Mouse (Mus musculus) urinary bladder, postnatal 36 days (tissue): ENCODE data around the gene Spon1.

Experiments used
- DNase-seq, 2 experiments: peaks; one replicate each; pipeline ENCODE4 v3.0.0; 2022; ENCODE audit warnings: low spot score in 2 of 2, mixed read lengths in 1 of 2

The Spon1 gene

DNA sequence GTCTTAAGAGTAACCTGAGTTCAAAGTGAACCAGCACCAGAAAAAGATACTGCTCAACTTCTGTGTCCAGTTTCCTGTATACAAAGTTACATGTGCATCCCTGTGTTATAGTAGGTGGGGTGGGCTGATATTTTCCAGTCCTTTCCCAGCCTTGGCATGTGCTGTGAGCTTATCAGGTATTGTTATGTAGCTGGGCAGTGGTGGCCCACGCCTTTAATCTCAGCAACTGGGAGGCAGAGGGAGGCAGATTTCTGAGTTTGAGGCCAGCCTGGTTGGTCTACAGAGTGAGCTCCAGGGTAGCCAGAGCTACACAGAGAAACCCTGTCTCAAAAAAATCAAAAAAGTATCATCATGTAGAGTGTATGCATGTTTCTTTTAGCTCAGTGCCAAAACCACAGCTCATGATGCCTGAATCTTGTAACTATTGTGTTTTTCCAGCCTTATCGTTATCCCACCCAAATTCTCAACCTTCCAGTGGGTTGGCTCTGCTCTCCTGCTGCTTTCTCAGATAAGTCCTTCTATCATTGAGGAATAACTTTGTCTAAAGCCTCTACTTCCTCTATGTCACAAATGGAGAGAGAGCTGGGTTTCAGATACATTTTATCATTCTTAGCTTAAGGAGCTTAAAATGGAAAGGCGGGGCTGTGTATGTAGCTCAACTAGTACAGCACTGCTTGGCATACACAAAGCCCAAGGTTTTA is 137.5 kb downstream of the Spon1 start:
- no peak for DNase-seq

DNA sequence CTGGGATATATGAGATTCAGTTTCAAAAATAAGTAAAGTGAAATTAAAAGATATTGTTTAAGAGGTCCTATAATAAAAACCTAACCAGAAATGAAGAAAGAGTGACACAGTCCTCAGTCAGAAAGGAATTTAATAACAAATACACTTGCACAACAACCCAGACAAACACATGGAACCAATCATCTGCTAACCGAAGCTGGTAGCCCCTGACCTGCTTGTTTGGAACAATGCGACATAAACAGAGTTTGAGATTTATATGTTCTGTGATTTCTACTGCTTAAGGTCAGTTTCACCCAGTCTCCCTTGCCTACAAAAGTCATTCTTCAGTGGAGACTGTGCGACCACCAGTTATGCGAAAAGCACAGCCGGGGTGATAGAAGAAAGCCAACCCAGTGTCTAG is 138.1 kb downstream of the Spon1 start:
- no peak for DNase-seq

DNA sequence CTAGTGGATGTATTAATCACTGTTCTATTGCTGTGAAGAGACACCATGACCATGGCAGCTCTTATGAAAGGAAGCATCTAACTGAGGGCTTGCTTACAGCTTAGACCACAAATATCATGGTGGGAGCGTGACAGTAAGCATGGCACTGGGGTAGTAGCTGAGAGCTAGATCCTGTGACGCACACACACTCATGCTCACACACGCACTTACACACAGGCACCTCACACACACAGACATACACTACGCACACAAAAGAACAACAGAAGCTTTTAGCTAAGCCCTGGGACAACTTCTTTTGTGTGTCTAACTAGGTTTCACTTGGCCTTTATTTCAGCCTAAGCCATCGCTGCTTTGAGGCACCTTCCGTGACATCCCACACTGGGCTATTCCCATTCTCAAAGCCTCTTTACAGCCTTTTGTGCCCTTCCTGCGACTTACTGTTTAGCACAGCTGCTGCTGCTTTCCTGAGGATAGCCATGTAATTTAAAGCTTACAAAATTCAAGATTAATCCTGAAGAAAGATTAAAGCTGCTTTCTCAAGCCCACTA is 138.6 kb downstream of the Spon1 start:
- no peak for DNase-seq

DNA sequence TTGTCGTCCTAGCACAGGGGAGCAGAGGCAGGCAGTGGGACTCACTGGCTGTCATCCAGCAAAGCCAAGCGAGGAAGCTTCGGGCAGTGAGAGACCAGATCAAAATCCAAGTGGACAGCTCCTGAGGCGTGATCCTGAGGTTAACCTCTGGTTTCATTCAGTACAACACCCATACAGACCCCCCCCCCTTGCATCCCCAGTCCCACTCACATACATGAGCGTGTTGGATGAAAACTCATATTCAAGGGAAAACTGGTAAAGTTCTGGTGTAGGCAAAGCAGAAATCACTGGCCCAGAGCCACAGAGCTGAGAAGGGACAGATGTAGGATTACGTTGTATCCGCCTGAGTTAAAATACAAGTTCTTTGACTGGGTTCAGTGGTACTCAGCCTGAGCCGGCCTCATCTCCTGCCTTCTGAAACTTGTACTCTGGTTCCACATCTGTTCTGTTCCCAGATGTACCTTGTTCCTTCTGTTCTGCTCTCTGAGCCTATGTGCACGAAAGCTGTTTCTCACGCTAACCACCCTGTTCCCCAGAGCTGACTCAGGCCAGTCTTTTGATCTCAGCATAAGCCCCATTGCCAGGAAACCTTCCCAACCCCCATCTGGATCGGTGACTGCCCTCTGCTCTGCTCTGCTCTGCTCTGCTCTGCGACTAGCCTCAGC is 143.5 kb downstream of the Spon1 start:
- DNase-seq, result peak in 1 of 2 experiments; percentile 12

DNA sequence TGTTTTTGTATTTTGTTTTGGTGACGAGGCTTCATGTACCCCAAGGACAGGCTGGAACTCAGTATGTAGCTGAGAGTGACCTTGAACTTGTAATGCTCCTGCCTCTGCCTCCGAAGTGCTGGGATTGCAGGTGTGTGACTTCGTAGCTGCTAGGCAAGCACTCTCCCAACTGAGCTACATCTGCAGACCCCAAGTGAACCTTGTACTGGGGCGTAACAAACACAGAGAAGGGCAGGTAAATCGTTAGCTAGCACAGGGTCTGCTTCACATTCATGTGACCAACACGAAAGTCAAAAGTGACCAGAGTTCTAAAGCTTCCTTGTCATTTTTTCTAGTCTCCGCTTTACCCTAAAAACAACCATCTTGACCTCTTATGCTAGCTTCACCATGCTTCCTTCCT is 145.1 kb downstream of the Spon1 start:
- DNase-seq, result no peak

DNA sequence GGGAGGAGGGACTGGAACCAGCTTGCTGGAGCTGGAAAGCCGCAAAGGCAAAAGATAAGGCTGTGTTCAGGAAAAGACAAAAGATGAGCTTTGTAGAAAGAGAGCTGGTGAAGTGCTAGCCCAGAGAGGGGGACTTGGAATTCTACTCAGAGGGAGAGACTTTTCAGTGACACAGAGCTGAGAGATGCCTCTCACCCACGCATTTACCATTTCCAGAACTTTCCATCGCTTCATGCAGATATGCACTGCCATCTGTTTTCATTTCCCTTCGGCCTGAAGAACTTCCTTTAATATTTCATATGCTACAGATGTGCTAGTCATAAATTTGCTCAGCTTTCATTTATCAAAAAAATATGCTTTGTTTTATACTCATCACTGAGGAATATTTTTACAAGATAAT is 150.1 kb downstream of the Spon1 start:
- DNase-seq, result no peak

DNA sequence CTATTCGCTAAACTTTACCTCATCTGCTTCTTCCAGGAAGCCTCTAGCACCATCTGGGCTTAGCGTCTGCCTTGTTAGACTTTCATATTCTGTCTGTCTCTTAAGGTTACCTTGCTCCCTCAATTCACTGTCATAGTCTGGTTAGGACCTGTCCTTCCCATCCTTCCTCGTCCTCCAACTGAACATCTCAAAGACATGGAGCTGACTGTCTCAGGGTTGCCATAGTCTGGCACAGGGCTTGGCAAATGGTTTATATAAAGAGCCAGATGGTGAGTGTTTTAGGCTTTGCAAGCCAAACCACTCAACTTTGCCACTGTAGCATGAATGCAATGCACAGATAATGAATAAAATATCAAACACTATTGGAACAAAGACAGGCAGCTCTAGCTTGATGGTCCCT is 153.1 kb downstream of the Spon1 start:
- DNase-seq, result no peak

DNA sequence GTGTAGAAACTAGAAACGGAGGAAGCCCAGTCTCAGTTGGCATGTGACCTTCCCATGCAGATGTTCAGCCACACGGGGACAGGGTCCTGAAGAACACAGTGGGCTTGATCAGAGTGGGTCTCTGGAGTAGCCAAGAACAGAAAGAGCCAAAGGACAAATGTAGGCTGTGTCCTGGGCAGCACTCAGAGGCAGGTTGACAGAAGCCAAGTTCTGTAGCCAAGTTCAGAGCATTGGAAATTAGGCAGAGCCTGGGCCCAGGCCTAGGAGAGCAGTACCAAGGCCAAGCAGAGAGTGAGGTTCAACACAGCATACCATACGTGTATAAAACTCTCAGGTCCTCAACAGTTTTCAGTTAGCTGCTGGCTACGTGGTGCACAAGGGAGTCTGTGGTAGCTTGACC is 153.7 kb downstream of the Spon1 start:
- no peak for DNase-seq

DNA sequence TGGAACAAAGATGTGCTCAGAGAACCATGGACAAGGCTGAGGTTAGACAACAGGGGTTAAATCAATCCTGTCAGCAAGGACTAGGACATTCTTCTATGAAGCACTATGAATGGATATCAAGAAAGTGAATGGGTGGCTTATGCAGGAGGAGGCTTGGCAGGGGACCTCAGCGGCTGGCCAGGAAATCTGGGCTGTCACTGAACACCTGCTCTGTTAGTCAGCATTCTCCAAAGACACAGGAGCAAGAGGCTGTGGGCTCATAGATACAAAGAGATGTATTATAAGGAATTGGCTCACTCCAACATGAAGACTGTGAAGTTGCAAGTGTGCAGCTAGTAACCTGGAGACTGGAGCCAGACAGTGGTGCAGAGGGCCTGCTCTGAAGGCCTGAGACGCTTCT is 154.3 kb downstream of the Spon1 start:
- no peak for DNase-seq

DNA sequence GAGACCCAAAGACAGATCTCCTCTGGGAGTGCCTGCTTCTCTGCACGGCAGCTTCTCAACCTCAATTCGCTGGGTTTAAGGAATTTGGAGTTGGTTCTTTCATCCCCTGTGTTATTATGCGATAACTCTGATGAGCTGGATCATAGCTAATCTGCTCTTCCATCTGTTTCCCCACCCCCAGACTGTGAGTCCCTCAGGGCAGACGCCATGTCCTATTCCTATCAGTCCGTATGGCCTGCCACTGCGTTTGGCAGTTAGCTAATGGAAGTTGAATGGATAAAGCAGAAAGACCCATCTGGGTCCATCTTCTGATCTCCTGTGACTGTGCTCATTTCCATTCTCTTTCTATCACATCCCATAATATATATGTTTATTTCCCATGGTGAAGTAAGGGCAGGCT is 158.8 kb downstream of the Spon1 start:
- no peak for DNase-seq

DNA sequence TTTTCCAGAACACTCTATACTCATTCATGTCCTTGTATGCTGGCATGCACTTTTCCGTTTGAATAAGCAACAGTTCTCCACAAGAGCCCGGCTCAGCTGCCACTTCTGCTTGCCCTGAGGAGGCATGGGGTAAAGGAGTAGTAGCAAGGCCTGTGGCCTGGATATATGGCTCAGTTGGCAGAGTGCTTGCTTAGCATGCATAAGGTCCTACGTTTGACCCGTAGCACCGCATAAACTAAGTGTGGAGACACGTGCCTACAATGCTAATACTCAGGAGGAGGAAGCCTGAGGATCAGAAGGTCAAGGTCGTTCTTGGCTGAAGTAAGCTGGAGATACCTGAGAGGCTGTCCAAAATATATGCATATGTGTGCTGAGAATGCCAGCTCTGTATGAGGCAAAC is 185.1 kb downstream of the Spon1 start:
- no peak for DNase-seq

DNA sequence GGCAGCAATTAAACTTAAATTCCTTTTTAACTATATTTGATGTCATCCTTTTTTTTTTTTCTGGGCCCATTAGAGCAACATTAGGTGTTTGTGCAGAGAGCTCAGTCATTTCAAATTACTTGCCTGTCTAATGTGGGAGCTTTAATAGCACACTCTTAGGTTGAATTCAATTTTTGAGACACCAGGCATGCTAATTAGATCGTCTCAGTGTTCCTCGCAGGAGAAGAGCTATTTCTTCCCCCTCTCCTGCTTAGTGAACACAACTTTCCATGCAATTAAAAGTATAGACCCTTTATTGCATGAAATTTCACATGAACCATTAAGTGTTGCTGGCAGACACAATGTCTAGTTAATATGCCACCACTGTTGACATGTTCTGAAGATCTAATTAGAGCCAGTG is 189.6 kb downstream of the Spon1 start:
- no peak for DNase-seq

DNA sequence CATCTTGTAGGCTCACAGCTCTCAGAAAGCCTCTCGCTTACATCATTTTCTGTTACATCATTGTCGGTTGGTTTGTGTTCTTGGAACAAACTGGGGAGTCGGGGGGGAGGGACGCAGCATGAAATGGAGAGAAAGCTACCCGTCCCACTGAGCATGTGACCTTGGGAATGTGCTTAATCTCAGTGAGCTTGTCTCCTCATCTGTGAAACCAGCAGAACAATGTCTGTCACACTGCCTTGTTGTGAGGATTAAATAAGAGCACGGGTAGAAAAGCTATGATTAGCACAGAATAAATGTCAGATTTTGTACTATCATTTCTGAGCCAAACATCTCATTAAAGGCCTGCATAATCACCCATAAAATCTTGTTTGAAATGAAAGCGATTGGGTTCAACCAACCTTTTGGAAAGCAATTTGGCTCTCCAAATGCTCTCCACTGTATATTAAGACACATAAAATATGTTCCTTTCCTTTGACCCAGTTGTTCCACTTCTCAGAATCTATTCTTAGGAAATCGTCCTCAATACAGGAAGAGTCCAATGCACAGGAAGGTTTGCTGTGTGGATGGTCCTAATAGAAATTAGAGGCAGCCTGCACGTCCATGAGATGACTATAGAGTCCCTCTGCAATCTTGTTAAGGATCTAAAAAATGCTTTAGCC is 195.2 kb downstream of the Spon1 start:
- DNase-seq, result peak in 1 of 2 experiments; percentile 34

DNA sequence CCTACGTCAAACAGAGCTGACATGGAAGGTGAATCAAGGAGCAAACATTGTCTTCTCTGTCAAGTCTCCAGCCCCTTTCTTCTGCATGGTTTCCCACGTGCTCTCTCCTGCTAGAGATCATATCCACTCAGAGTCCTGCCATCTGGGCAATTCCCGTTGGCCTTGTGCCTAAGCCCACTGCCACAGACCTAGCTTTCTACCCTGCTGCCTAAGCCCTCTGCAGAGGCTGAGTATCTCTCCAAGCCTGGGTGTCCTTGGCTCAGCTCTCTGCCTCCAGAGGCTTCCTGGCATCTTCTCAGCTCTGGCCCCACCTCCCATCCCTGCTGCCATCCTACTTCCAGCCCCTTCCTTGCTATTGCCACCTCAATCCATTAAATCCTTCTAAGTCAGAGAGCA is 195.7 kb downstream of the Spon1 start:
- peak in 1 of 2 experiments; percentile 21 for DNase-seq

DNA sequence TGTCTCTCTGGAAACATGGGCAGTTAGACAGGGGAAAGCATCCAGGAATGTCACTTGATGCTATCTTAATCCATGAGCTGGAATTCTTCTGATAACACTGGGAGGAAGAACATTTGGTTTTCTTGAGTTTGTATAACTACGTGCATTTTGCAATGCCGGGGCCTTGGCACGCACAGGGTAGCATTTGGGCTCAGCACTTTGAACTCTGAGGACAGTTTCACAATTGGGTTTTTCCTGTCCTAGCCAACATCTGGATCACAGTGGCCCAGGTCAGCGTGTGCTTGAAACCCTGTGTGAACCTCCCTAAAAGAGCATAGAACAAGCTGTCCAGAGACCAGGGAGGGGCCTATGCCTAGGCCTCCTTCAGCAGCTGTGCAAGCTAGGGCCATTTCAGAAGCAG is 196.3 kb downstream of the Spon1 start:
- peak; percentile 23 to 73 for DNase-seq

DNA sequence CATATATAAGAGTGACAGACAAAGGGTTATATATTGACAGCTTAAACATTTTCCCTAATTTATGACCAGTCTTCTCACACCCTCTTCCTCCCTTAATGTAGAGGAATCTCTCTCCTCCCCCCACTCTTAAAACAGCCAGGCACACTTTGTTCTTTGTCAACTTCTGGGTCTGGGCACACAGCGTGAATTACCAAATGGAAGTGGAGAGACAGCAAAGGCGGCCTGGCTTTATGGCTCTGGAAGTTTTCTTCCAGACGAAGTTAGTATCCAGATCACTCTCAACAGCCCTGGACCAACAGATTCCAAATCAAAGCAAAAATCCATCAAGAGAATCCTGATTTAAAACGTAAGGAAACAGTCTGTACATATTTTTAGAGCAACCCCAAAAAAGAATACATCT is 198.0 kb downstream of the Spon1 start:
- DNase-seq, result peak in 1 of 2 experiments; percentile 10

DNA sequence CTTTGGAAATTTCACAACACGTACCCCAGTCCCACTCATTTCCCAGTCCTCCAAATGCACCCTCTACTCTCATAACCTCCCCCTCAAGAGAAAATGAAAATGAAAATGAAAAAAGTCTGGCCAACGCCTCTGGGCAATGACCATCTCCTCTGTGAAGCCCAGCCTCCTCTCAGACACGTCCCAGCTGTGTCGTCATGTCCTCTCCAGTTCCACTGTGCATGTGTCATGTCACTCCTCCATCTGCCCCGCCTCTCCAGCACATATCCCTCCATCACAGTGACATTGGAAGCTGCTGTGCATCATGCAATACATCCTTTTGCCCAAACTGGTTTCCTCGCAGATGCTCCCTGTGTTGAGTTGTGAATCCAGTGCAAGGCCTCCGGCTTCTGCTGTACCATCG is 199.8 kb downstream of the Spon1 start:
- no peak for DNase-seq

DNA sequence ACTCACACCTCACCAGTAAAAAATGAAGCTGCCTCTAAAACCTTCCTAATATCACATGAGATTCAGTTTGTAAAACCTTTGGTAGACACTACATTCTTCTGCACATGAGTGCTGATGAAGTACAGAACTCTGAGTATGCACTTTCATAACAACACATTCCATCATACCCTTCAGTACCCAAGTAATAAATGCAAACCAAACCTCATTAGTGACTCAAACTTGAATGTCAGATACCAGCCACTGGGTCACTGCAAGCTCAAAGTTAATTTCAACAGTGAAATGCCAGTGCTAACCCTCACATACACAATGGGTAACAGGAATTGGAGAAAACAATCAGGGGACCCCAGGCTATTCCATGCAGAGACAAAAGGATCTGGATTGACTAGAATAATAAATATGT is 203.4 kb downstream of the Spon1 start:
- DNase-seq, result no peak

DNA sequence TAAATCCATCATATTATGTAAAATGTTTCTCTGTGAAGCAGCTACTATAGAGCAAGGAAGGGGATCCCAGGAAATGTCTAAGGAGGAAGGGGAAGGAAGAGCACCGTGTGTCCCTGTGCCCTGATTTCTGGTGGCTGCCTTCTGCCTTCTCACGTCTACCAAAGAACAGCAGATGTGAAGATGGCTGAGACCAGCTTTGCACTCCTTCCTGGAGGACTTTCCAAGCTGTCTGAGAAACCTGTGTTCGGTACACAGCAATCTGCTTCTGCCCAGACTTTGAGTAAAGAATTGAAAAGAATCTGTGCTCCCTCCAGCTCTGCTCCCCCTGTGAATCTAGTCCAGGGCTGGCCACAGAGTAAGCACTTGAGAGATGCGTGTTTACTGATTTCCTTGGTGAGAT is 206.7 kb downstream of the Spon1 start:
- DNase-seq, result no peak

DNA sequence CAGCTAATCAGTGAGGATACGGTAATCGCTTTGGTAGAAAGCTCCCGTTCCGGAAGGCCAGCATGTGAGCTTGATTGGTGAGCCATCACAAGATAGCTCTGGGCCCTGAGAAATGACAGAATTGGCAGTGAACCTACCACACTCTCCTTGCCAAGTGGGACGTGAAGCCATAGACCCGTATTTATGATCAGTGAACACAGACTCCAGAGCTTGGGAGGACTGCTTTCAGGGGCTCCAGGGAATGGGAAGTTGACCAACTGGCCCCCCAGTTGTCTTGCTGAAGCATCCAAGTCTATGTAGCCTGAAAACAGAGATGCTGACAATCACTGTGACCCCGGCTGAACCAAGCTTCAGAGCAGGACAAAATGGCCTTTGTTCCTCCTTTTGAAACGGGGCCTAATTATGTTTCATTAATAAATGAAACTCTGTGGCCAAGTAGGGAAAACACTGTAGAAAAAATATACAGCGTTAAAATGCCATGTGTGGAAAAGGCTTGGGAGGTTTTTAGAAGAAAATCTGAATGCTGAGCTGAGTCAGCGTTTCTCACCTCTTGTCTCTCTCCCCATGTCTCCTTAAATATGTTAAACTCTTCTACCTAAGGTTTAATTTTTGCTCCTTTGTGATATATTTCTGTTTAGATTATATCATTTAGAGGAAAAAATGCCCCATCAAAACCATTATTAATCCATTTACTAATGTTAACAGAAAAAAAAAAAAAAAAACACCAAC is 220.8 kb downstream of the Spon1 start:
- peak in 1 of 2 experiments; percentile 24 for DNase-seq

DNA sequence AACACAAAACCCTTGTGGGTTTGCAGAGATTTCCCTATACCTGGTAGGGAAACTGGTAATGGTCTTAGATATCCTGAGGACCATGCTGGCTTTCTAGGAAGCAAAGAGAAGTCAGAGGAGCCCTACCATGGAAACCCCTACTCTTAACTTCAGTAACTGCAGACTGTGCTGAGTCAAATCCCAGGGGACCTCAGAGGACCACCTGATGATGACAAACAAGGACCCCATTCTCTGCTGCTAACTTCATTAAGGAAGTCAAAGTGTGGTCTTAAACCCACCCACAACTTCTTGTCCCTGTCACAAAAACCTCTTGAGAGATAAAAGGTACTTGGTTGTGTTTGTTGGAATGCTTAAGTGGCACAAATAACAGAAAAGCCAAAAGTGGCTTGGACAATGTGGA is 222.4 kb downstream of the Spon1 start:
- no peak for DNase-seq

DNA sequence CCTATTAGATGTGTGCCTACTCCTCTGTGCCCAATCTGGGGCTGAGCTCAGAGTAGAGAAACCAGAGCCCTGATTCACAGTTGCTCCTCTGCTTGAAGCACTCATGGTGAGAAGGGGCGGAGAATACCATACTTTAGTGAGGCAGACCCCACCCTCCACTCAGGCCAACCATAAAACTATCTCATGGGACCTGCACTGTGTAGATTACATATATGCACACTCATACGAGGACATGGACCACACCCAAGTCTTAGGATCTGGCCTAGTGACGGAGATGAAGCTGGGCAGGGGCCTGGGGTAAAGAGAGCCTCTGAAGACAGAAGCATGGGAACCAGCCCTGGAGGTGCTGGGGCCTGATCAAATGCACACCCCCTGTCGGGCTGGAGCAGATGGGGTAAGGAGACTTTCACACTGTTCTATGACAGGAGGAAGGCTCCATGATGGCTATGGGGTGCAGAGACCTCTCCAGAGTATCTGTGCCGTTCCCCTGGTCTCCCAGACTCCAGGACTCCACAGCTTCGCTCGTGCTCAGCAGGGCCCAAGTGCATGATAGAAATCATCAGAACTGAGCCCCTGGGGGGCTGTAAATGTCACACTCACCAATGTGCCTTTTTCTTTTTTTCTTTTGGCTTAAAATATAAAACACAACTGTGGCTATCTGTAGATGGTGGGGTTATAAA is 232.0 kb downstream of the Spon1 start:
- no peak for DNase-seq
